Mouse (Mus musculus): Measurements from ENCODE around the gene Hmces. TPM values are rescaled to one million over a fixed set of nuclear protein-coding genes. Genes with fewer than 3 reads are reported as not detected.
A peak's percentile ranks its signal among the peaks of the same experiment; 100 is the strongest.

Hmces gene
- total RNA-seq (2015) (4.9 and 10.1 TPM in 2 replicates), total RNA-seq (2017) (13.4 and 15.2 TPM in 2 replicates)

DNA sequence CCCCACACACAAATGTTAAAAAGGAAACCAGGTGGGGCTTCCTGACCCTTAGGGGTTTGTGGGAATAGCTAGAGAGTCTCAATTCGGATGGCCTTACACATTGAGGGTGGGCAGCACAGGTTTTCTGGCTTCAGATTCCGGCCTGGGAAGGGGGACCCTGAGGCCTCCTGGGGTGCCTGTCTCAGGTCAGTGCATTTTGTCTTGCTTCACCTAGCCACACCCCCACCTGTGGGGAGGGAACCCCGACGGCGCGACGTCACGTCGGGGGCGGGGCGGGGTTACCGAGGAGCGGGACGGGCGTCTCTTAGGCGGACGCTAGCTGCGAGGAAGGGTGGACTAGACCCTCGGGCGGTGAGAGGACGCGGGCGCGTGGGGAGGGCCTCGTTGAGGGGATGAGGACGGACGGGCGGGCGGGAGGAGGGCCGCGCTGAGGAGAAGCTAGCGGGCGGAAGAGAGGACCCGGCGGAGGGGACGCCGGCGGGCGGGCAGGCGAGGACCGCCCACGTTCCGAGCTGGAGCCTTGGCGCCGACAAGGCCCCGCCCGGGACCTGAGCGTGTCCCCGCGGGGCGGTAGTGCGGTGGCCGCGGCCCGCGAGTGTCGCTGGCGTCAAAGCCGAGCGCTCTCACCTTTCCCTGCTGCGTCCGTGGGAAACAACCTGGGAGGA lies at the start of gene Hmces:
Gene Hmces, plus strand, starts transcription at position 275 of the 665 bp plus-strand sequence.
- peak; percentile 89 for ATAC-seq (ENCODE audit: poor library complexity, severe bottlenecking)

DNA sequence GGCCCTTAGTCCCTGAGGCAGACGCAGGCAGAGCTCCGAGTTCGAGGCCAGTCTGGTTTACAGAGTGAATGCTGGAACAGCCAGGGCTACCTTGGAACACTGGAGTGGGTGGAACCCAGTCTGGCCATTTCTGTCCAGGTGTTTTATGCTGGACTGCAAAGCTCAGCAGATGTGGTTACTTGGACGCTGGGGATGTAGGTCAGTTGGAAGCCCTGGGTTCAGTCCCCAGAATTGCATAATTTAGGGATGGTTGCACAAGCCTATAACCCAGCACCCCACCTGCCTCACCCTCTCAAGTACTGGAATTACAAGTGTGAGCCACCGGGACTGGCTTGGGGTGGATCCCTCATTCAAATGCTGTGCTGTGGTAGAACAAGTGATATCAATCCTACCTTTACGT lies 47.5 kb upstream of the Hmces start:
- ATAC-seq (ENCODE audit: poor library complexity, severe bottlenecking) = no peak

DNA sequence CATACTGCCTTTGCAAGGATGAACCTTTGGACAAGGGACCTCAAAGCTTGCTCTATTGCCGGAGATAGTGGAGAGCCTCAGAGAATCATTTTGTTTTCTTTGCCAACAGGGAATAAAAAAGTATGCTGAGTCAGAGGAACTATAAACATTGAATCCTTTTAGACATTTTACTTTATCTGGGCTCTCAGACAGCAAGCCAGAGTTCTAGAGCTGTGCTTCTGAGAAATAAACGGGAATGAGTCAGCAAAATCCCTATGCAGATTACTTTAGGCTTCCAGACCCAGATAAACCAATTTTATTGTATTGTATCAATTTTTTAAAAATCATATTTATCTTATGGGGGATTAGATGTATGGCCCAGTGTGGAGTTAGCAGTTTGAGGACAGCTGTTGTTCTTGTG lies 46.5 kb upstream of the Hmces start:
- no peak for ATAC-seq (ENCODE audit: poor library complexity, severe bottlenecking)

DNA sequence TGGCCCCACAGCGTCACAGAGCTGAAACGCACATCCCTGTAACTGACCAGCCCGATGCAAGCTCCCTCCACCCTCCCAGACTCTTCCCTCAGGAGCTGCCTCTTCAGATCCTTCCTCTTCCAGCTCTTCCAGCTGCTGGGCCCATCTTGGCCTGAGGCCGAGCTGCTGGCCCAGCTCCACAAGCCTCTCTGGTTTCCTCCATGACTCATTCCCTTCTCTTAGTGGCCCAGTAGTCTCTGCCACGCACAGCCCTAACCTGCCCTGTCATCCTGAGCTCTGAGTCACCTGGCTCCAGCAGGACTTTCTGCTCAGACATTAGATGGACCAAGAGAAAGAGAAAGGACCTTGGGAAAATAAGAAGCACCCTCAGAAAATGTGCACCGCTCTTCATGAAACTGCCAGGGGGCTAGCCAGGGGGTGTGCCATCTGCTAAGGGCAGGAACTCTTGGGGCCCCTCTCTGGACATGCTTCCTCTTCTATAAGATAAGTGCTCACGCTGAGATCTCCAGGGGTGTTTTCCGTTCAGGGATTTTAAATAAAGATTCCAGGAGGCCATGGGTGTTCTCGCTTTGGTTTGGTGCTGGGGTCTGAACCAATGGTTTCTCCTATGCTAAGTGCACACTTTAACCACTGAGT lies 44.7 kb upstream of the Hmces start:
- ATAC-seq (ENCODE audit: poor library complexity, severe bottlenecking) = no peak; the same call in 1 of the 2 replicates

DNA sequence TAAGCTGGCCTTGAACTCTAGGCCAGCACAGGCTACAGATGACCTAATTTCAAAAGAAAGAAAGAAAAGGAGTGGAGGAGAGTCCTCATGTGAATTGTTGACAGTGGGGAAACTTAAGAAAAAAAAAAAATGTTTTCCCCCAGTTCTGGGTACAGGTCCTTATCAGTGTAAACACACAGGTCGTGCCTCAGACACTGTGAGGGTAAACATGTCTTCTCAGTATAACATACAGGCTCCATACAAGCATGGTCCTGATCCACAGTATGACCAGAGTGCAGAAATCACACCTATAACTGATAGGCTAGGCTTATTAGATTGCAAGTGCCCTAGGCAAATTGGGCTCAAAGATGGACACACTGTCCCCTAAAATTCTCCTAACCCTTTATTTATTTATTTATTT lies 43.3 kb upstream of the Hmces start:
- no peak for ATAC-seq (ENCODE audit: poor library complexity, severe bottlenecking)

DNA sequence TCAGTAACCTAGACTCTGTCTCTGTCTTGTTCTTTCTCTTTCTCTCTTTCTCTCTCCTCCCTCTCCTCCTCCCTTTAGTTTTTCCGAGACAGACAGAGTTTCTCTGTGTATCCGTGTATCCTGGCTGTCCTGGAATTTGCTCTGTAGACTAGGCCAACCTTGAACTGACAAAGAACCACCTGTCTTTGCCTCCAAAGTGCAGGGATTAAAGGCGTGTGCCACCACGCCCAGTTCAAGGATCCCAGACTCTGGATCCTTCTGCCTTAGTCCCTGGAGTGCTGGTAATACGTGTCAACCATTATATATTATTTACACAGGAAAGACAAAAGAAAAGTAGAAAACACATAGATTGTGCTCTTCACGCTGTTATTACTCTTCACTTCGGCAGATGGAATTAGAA lies 42.5 kb upstream of the Hmces start:
- ATAC-seq (ENCODE audit: poor library complexity, severe bottlenecking) = no peak

DNA sequence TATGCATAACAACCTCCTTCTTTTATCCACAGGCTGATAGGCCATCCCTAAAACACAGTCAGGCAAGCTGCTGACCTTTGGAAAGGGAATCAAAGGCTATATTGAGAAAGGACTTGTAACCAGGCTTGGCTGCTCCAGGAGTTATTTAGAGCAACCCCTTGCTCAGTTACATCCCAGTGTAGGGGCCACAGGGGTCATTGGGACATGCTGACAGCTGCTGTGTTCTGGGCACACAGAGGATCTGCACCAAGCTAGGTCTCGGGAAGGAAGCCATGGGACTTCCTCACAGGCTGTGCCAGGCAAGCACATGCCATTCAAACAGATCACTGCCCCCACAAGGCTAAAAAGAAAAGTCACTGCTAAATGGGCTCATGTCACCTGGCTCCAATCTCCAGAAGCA lies 40.6 kb upstream of the Hmces start:
- ATAC-seq (ENCODE audit: poor library complexity, severe bottlenecking) = no peak

DNA sequence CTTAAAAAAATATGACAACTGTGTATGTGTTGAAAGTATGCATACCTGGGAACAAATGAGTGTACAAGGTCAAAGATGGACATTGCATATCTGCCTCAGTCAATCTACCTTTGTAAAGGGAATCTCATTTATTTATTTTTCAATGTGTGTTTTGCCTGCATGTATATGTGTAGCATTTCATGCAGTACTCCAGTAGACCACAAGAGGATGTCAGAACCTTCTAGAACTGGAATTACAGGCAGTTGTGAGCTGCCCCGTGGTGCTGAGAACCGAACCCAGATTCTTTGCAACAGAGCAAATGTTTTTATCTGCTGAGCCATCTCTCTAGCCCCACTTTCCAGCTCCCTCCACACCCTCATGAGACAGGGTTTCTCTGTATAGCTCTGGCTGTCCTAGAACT lies 39.8 kb upstream of the Hmces start:
- ATAC-seq (ENCODE audit: poor library complexity, severe bottlenecking) = no peak

DNA sequence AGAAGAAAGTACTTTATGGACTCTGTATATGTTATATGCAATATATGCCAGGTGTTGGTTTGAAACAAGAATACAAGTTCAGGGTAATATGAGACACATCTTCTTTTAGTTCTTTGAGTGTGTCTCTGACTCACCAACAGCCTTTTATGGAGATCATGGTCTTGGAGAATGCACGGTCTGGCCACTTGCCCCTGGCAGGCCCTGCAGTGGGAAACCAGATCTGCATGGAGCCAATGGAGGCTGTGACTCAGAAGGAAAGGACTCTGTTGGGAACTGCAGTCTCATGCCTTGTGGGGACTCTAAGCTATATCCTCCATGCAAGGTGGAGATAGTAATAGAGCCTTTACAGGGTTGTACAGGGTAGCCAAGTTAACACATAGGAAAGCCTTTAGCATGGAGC lies 38.7 kb upstream of the Hmces start:
- ATAC-seq (ENCODE audit: poor library complexity, severe bottlenecking) = no peak

DNA sequence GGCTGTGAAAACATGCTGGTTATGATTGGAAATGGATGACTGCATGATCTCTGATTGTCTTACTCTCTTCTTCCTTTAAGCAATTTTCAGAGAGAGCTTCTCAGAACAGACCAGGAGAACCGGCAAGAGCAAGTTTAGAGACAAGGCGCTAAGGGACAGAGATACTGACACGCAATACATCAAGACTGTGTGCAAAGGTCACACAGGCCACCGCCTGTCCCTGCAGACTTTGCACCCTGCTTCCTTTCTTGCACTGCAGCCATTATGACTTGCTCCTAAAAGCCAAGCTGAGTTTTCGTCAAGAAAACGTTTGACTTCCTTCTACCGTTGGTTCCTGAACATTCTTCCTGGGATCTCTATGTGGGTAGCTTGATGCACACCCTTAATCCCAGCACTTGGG lies 38.2 kb upstream of the Hmces start:
- no peak for ATAC-seq (ENCODE audit: poor library complexity, severe bottlenecking)

DNA sequence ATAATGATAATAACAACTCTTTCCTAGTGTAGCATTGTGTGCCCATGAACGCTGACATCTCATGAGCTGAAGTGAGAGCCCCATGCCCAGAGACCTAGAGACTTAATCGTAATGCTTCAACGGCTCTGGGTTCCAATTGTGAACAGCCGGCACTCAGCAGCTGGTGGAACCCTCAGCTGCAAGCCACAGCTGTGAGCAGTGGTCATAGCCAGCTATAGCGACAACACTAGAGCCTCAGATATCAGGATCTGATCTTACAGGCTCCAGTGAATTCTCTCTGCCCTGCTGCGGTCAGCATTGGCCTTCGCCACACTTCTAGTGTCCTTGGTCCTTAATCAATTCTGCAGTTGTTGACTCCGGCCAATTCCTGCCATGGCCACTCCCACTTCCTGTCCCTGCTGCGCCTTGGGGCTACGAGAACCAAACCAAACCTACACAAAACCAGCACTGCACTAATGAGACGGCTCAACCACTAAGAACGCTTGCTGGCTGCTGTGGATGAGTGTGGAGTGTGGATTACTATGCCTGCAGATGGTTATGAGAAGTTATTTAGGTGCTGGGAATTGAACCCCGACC lies 37.6 kb upstream of the Hmces start:
- peak; percentile 62 for ATAC-seq (ENCODE audit: poor library complexity, severe bottlenecking)

DNA sequence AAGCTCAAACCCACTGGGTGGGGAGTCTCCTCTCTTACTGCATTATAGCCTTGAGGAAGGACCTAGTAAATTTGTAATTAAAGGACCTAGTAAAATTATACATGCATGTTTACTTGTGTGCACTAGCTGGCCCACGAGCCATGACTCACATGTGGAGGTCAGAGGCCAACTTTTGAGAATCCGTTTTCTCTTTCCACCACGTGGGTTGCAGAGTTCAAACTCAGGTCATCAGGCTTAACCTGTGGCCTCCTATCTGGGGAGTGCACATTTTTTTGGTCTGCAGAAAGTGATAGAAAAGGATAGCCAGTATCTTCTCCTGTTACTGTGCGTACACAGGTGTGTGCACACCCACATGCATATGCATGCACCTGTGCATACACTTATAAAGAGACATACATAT lies 34.7 kb upstream of the Hmces start:
- no peak for ATAC-seq (ENCODE audit: poor library complexity, severe bottlenecking)

DNA sequence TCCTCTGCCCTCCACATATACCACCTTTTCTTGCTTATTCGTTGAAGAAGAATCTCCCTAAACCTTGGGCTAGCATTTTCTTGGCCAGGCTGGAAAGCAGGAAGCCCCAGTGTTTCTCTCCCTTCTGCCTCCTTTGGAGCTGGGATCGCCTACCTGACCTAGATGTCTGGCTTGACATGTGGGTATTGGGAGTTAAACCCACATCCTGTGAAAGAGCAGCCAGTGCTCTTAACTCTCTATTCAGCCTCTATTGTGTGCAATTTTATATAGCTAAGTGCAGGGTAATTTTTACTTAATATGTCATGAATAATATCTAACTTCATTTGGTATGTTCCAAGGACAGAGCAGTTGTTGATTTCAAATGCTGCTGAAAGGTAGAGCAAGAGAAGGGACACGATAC lies 34.1 kb upstream of the Hmces start:
- ATAC-seq (ENCODE audit: poor library complexity, severe bottlenecking) = no peak

DNA sequence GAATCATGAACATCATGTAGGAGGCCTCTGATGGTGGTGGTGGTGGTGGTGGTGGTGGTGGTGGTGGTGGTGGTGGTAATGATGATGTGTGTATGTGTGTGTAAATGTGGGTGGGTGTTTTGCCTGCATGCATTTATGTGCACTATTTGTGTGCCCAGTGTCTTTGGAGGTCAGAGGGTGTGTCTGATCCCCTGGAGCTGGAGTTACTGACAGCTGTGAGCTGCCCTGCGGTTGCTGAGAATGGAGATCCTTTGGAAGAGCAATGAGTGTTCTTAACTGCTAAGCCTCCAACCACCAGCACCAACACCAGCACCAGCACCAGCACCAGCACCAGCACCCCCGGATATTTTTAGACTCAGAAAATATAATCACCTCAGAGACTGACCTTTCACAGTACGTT lies 31.5 kb upstream of the Hmces start:
- ATAC-seq (ENCODE audit: poor library complexity, severe bottlenecking) = no peak

DNA sequence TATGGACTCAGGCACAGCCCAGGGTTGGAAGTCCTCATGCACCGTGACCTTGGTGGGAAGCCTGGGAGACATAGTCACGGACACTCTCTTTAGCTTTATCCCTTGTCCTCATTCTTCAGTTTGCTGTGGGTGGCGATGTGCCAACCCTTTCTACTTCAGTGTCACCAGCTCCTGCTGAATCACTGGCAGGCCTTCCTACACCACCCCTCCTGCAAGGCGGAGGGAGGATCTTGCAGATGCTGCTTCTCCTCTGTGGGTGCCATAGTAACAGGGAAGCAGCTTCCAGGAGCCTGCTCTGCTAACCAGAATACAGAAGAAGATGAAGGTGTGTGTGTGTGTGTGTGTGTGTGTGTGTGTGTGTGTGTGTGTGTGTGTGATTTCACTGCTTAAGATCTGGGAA lies 30.9 kb upstream of the Hmces start:
- no peak for ATAC-seq (ENCODE audit: poor library complexity, severe bottlenecking)

DNA sequence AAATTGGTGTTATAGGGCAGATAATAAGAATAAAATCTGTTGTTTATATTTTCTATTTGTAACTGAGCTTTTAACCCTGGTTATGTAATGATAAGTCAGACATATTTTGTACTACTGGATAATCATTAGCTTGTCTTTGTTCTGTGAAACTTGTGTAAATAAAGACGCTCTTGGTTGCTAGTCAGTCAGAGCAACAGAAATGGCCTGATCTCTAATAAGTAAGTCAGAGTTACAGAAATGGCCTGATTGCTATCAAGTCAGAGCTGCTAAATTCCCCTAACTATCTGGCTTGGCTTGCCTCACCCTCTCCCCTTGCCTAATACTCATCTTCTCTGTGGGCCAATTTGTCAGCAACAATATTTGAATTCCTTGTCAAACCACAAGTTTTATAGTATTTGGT lies 27.0 kb upstream of the Hmces start:
- ATAC-seq (ENCODE audit: poor library complexity, severe bottlenecking) = no peak

DNA sequence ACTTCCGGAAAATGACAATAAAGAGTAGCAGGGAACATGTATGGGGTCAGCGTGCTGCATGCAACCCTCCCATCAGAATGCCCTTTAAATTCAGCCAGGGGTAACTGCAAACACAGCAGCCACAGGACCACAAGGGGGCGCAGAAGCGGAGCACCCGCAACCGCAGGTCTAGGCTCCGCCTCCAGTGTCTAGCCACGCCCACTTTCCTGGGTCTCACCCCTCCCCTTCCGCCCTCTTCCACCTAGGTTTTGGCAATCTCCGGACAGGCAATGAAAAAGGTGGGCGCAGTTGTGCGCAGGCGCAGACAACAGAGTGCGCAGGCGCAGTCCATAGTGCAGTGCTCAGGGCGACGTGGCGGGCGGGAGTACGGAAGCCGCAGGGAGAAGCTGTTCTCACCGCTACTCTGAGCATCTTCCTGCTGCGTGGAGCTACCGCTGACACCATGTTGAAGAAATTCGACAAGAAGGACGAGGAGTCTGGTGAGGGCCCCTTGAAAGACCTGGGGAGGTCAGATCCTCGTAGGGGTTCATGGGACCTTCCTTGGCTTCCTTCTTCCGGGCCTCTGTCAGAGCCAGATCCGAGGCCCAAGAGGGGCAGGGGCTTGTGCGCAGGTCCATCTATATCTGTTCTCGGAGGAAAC lies 26.0 kb upstream of the Hmces start, which contains the start of gene Copg1:
Gene Copg1, plus strand, starts transcription at position 221 of the 640 bp plus-strand sequence.
- ATAC-seq (ENCODE audit: poor library complexity, severe bottlenecking) = peak; percentile 99

DNA sequence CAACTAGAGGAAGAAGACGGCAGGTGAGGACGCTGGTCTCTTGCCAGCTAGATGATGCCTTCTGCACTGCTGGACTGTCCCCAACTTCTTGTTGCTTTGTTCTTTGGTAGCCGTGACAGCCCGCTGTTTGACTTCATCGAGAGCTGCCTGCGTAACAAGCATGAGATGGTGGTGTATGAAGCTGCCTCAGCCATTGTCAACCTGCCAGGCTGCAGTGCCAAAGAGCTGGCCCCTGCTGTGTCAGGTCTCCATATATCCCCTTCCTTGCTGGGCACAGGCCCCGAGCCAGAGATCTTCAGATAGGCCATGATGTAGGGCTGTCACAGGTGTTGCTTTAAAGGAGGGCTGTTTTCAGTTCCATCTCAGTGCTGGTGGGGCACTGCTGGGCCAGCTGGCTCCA lies 19.8 kb upstream of the Hmces start:
- ATAC-seq (ENCODE audit: poor library complexity, severe bottlenecking) = no peak

DNA sequence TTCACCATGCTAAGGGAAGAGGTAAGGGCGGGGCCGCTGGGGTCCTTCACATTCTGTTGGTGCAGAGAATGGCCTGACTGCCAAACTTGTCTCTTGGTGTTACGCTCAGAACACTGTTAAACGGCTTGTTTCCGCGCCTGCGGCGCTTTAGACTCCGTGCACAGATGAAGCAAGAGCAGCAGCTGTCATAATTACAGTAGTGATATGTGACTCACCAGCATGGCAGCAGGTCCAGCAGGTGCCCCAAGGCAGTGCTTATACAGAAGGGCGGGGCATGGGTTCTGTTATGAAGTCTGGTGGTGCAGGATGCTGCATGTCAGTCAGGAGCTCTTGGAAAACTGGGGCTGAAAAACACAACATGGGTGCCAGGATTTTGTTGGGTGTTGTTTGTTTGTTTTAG lies 15.7 kb upstream of the Hmces start:
- no peak for ATAC-seq (ENCODE audit: poor library complexity, severe bottlenecking)

DNA sequence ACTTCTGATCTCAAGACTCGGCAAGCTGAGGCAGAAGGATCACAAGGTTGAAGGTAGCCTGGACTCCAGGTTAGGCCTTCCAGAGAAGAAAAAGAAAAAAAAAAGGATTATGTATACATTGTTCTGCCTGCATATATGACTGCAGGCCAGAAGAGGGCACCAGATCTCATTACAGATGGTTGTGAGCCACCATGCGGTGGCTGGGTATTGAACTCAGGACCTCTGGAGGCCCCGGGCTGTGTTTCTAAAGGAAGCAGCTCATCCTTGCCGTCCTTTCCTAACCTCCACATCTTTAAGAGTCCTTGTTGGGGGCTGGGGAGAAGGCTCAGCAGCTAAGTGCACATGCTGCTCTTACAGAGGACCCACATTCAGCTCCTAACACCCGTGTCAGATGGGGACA lies 7.1 kb upstream of the Hmces start:
- ATAC-seq (ENCODE audit: poor library complexity, severe bottlenecking) = no peak

DNA sequence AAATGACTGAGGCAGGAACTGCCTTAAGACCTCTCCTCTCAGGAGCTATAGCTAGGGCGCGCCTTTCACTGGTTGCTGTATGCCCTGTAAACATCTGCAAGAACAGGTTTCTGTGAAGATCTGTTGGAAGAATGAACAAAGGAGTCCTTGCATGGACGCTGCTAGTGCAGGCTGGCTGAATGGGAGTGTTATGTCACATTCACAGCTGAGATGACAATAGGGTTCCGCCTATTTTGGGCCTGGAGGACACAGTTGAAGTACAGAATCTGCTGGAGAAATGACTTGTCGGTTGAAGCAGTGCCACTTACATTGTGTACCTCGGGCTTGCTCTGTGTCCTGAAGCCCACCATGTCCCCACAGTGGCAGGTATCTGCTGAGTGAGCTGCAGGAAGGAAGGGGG lies 4.6 kb upstream of the Hmces start:
- ATAC-seq (ENCODE audit: poor library complexity, severe bottlenecking) = no peak

DNA sequence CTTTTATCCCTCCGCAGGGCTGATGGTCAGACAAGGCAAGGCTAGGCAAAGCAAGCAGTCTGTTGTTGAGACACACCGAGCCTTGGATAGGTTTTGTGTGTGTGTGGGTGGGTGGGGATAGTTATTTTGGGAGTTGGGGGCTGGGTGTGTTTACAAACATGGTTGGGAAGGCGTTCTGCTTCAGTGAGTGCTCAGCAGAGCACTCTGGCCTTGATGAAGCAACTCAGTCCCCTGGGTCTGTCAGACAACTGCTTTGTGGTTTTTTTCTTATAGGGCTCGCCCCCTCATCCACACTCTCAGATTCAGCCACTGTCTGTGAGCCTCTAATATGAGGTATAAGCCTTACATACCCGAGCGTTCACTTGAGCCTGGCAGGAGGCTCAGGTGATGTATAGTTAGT lies 2.2 kb upstream of the Hmces start:
- ATAC-seq (ENCODE audit: poor library complexity, severe bottlenecking) = no peak
